Mouse (Mus musculus) embryo, embryonic 11.5 days (tissue): ENCODE data around the gene Abhd8.
"Not testable (repeated sequence)": the region's sequence is repeated elsewhere in the genome, so short reads cannot be mapped to it uniquely, and the experiment has no call there.

Experiments
- DNase-seq: peaks from one replicate; pipeline ENCODE4 v3.0.0-alpha.2; 2012; ENCODE audit warnings: low read depth, low spot score

Abhd8 gene

DNA sequence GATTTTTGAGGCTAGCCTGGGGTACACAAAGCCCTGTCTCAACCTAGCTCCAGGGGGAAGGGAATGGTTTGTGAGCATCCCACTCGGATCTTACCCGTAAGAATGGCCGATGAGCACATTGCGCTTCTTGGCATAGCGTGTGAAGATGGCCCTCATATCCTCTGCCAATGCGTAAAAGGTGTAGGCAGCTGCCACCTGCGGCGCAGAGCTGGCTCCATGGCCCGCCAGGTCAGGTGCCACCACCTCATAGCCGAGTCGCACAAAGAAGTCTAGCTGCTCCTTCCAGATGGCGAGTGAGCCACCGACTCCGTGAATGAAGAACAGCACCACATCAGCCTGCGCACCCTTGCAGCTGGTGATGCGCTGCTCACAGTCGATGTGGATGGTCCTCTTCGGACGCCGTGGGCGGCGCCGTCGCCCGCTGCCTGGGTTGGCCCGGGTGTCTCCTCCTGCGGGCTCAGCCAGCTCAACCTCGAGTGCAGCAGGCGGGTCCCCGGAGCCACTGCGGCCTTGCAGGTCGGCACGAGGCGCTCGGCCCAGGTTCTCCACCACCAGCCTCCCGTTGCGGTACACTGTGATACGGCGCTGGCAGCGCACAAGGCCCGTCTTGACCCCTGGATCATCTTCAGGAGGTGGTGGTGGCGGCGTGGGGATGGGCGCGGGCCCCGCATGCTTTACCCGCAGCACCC lies 2.2 kb downstream of the Abhd8 start:
- no peak for DNase-seq

DNA sequence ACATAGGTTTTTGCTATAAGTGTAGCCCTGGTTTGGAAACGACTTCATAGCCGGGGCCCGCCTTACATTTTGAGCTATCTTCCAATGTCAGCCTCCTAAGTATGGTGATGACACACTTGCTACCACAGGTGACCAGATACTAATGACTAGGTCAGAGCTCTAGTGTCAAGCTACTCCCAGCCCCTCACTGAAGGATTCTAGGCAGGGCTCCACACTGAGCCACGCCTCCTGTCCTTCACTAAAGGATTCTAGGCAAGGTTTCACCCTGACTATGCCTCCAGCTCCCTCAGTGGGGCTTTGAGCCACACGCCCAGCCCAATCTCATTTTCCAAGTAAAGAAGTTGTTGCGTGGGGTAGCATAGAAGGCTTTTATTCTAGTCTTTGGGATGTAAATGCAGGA lies 2.7 kb downstream of the Abhd8 start:
- DNase-seq: no peak

- DNase-seq: no peak
Measured at GRCm38 (mm10) chr8:71457659-71458270, 5.7 kb downstream of the Abhd8 start.

DNA sequence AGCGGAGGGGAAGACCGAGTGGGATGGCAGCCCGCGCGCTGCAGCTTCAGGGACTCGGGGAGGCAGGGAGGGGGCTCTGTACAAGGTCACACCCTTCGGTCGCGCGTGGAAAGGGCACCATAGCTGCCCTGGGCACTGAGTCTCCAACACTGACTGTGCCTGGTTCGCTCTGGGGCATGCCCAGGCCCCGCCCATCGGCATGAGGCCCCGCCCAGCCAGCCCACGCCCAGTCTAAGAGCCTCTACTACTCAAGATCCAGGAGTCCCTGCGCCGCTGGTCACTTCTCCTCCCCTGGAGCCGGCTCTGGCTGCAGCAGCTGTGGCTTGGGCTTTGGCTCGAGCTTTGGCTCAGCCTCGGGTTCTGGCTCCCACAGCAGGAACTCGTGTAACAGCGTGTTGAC lies 6.5 kb downstream of the Abhd8 start:
- DNase-seq: no peak

- DNase-seq: no peak
Measured at GRCm38 (mm10) chr8:71454668-71455067, 8.8 kb downstream of the Abhd8 start.

- DNase-seq: no peak
Measured at GRCm38 (mm10) chr8:71452669-71453068, 10.8 kb downstream of the Abhd8 start.

GRCm38 (mm10) chr8:71451777-71452176 lies 11.7 kb downstream of the Abhd8 start:
- no peak for DNase-seq

- DNase-seq: no peak
Measured at GRCm38 (mm10) chr8:71451337-71451736, 12.1 kb downstream of the Abhd8 start.

DNA sequence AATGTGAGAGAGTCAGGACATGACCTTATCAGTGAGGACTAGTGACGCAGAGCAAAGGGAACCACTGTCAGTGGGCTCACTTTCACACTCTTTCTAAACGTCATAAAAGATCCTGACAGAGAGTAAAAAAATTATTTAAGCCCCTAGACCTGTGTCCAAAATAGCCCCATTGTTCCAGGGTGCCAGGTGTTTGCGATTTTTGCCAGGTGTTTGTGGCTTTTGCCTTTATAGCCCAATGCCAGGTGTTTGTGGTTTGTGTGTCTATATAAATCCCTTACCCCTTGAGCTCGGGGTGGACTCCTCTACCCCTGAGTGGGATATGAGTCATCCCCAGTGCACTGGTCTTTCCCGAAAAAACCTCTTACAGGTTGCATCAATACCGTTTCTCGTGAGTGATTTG lies 18.4 kb downstream of the Abhd8 start:
- no peak for DNase-seq

GRCm38 (mm10) chr8:71441404-71441803 lies 22.1 kb downstream of the Abhd8 start:
- DNase-seq: peak; percentile 31

- no peak for DNase-seq
Measured at GRCm38 (mm10) chr8:71437041-71437440, 26.4 kb downstream of the Abhd8 start.

GRCm38 (mm10) chr8:71432935-71433334 lies 30.5 kb downstream of the Abhd8 start:
- not testable (repeated sequence) for DNase-seq

DNA sequence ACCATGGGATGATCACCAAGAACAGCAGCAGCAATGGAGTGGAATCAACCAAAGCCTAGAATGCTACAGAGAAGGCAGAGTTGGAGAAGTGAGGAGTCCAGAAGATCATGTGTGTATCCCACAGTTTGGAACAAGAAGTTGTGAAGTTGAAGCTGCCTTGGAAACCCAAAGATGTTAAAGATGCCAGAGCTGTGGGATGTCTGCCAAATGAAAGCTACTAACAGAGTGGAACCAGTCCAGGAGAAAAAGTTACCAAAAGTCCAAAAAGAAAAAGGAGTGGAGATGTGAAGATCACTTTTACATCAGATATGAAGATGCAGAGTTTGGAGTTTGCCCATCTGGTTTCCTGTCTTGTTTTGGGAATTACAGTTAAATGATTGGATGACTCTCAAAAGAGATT lies 41.3 kb downstream of the Abhd8 start:
- DNase-seq: no peak

DNA sequence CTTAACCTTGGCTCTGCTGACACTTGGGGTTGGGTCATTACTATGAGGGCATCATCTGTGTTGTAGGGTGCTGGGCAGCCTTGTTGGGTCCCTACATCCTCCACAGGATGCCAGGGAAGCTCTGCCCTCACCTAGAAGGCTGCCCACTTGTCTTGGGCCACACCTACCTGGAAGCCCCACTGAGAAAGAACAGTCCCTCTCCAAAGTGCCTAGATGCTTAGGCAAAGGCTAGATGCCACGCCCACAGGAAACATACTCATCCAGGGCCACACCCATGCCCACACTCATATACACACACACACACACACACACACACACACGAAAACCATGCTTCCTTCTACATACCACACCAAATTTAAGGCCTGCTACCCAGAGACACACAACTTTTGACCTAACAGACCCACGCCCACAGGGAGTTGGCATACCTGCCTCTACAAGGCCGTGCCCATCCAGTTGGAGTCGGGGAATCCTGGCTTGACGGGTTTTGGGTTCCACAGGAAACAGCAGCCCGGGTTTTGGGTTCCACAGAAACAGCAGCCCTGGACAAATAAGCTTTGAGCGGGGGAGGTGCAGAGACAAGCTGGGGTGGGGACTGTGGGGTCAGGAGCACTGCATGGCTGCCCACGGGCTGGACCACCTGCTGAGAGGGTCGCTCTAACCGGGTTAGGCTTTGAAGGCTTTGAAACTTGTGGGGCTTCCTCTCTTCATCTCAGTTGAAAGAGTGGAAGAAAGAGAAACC lies 51.8 kb downstream of the Abhd8 start:
- no peak for DNase-seq

GRCm38 (mm10) chr8:71408231-71408630 lies 55.2 kb downstream of the Abhd8 start:
- no peak for DNase-seq

GRCm38 (mm10) chr8:71407441-71407840 lies 56.0 kb downstream of the Abhd8 start:
- no peak for DNase-seq
